Mouse (Mus musculus) kidney, embryonic 14.5 days (tissue): ENCODE measurements around the gene Glycam1. TPM values are rescaled to one million over a fixed set of nuclear protein-coding genes. Genes with fewer than 3 reads are reported as not detected.

Experiments used
- ATAC-seq: fragments of 200-750 bp; cut with Nextera tagmentation; 2 replicates; pipeline ENCODE4 v1.8.0; 2017; ENCODE audit warnings: moderate number of reproducible peaks, mild to moderate bottlenecking, moderate TSS enrichment, moderate library complexity; ENCODE audit not compliant: low FRiP score, low TSS enrichment
- H3K27ac ChIP-seq: fragments of 300-500 bp; sonication (generic); 2 replicates; pipeline ENCODE4 v1.5.1; 2014; ENCODE audit warnings: low read depth, mild to moderate bottlenecking, low read length, moderate library complexity, mixed read lengths
- H3K27me3 ChIP-seq: fragments of 300-500 bp; sonication (generic); 2 replicates; pipeline ENCODE4 v1.6.1; 2014; ENCODE audit warnings: mild to moderate bottlenecking, low read length; ENCODE audit not compliant: control insufficient read depth, insufficient read depth
- H3K36me3 ChIP-seq: fragments of 300-500 bp; sonication (generic); 2 replicates; pipeline ENCODE4 v1.6.1; 2014; ENCODE audit warnings: low read length, mixed read lengths; ENCODE audit not compliant: control insufficient read depth, insufficient read depth
- H3K4me1 ChIP-seq: fragments of 300-500 bp; sonication (generic); 2 replicates; pipeline ENCODE4 v1.6.1; 2014; ENCODE audit warnings: low read length, mixed read lengths; ENCODE audit not compliant: control insufficient read depth, insufficient read depth
- H3K4me2 ChIP-seq: fragments of 300-500 bp; sonication (generic); replicated peaks from 2 replicates; pipeline ENCODE4 v1.6.1; 2014; ENCODE audit warnings: low read depth, mild to moderate bottlenecking, low read length
- H3K4me3 ChIP-seq: fragments of 300-500 bp; sonication (generic); 2 replicates; pipeline ENCODE4 v1.5.1; 2014; ENCODE audit warnings: mild to moderate bottlenecking, low read length
- H3K9ac ChIP-seq: fragments of 300-500 bp; sonication (generic); 2 replicates; pipeline ENCODE4 v1.6.1; 2014; ENCODE audit warnings: low read depth, mild to moderate bottlenecking, low read length, moderate library complexity
- H3K9me3 ChIP-seq: fragments of 300-500 bp; sonication (generic); 2 replicates; pipeline ENCODE4 v1.6.1; 2016; ENCODE audit warnings: low read length; ENCODE audit not compliant: control insufficient read depth
- WGBS: fragments of 180-500 bp; shearing (Covaris S2); extraction: QIAGEN DNeasy Blood & Tissue Kit; methylation state at CpG from one replicate; pipeline ENCODE4 v1.1.7; 2014; 5-methylcytosine and 5-hydroxymethylcytosine counted together
- polyA plus RNA-seq: library from polyadenylated mRNA; unstranded; fragments of >200 nt; fragmentation: Nextera tagmentation; extraction: Ambion mirVana; gene quantifications from 2 replicates; pipeline ENCODE4 v1.2.1, GENCODE M21; 2014

Gene Glycam1
- polyA plus RNA-seq, 1 experiment from 2014 or later, result not detected

GRCm38 (mm10) chr15:103542526-103542925, 22.4 kb downstream of the Glycam1 start:
- no peak for ATAC-seq
- no peak overlapping the region for H3K9ac ChIP-seq
- H3K9me3 ChIP-seq, result no peaks in the 10 kb centered on the region
- no peak overlapping the region for H3K27ac ChIP-seq
- no peak overlapping the region for H3K4me3 ChIP-seq
- no peak overlapping the region for H3K4me2 ChIP-seq
- H3K27me3 ChIP-seq, result 0 out of 2 replicates have a peak, but pooled peaks cover 6% of the 10 kb centered on the region
- H3K36me3 ChIP-seq, result no peaks in the 10 kb centered on the region
- peaks cover 9% of the 10 kb centered on the region; the same call in 1 of the 2 replicates for H3K4me1 ChIP-seq

DNA sequence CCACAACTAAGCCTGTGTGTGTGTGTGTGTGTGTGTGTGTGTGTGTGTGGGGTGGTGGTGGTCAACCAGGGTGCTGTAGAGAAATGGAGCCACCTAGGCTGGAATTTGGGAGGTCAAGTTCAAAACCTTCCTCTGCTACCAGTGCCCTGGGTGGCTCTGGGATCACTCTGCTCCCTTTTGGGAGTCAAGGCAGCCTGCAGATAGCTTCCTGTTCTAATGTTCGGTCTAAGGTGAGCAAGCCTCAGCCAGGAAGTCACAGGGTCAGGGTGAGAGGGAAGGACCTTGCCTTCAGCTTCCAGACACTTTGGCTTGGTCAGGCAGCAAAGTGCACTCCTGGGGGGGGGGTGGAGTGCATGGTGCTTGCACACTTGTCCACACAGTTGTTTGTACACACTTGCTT, 24.2 kb downstream of the Glycam1 start:
- no peaks in the 10 kb centered on the region for H3K9me3 ChIP-seq

DNA sequence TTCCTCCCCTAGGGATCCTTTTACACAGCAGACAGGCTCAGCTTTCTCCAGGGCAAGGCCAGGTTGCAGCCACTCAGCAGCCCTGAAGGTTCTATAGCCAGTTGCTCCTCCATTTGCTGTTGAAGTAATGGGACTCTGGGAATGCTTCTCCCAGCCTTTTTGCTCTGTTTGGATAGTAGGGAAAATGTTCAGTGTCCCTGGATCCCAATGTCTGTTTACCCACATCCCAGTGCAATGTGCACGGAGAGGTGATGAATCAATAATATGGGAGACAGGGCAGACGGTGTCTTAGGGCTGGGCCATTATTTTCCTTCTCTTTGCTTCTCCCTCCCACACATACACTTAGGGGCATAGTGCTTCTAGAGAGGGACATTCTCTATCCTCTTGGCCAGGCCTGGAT, 25.6 kb downstream of the Glycam1 start:
- no peak overlapping the region for H3K4me3 ChIP-seq

More for the DNA sequence above, 24.2 kb downstream of the Glycam1 start:
- H3K4me1 ChIP-seq, result peaks cover 15% of the 10 kb centered on the region
- H3K27ac ChIP-seq, result no peak overlapping the region
- H3K4me2 ChIP-seq, result no peak overlapping the region
- no peak for ATAC-seq
- no peak overlapping the region for H3K4me3 ChIP-seq
- WGBS, result 38% methylated on average over 1 of the region's 1 CpGs
- no peaks in the 10 kb centered on the region for H3K36me3 ChIP-seq
- H3K9ac ChIP-seq, result no peak overlapping the region
- H3K27me3 ChIP-seq, result 0 out of 2 replicates have a peak, but pooled peaks cover 11% of the 10 kb centered on the region

GRCm38 (mm10) chr15:103537822-103538213, 27.1 kb downstream of the Glycam1 start, which contains the start of gene Ppp1r1a:
Gene Ppp1r1a, minus strand, starts transcription at chr15:103538003.
- peak within 1 kb of the TSS; percentile 15; the same call in 1 of the 2 replicates for H3K27ac ChIP-seq
- peak within 1 kb of the TSS; percentile 71 for H3K4me3 ChIP-seq
- peaks cover 15% of the 10 kb centered on the region for H3K4me1 ChIP-seq
- peak within 1 kb of the TSS; percentile 74 for H3K4me2 ChIP-seq
- under 1% methylated on average over 32 of the region's 36 CpGs for WGBS
- H3K36me3 ChIP-seq, result no peaks in the 10 kb centered on the region
- H3K9me3 ChIP-seq, result no peaks in the 10 kb centered on the region
- peak; percentile 88 for ATAC-seq
- H3K27me3 ChIP-seq, result 0 out of 2 replicates have a peak, but pooled peaks cover 11% of the 10 kb centered on the region
- peak within 1 kb of the TSS; percentile 63 for H3K9ac ChIP-seq

More for the DNA sequence above, 25.6 kb downstream of the Glycam1 start:
- Histone ChIP-seq H3K9me3 (no peaks in the 10 kb centered on the region), H3K4me1 (peaks cover 15% of the 10 kb centered on the region), H3K9ac (no peak overlapping the region), H3K27me3 (0 out of 2 replicates have a peak, but pooled peaks cover 11% of the 10 kb centered on the region), H3K4me2 (no peak overlapping the region), H3K36me3 (no peaks in the 10 kb centered on the region), H3K27ac (no peak overlapping the region)
- 19% methylated on average over 2 of the region's 2 CpGs for WGBS
- 0 out of 2 replicates have a peak, but pooled peaks have one; percentile 8 for ATAC-seq

- Histone ChIP-seq H3K9ac (peak overlapping the region; percentile 63), H3K36me3 (no peaks in the 10 kb centered on the region), H3K4me1 (peaks cover 11% of the 10 kb centered on the region), H3K4me3 (peak overlapping the region; percentile 71), H3K27me3 (0 out of 2 replicates have a peak, but pooled peaks cover 11% of the 10 kb centered on the region), H3K4me2 (peak overlapping the region; percentile 74), H3K9me3 (no peaks in the 10 kb centered on the region), H3K27ac (no peak overlapping the region)
- ATAC-seq, result peak; percentile 39
- WGBS, result 1% methylated on average over 37 of the region's 37 CpGs
Measured at GRCm38 (mm10) chr15:103537011-103537821, 27.7 kb downstream of the Glycam1 start.

- Histone ChIP-seq H3K4me1 (peaks cover 11% of the 10 kb centered on the region), H3K9ac (no peak overlapping the region), H3K9me3 (no peaks in the 10 kb centered on the region), H3K4me3 (no peak overlapping the region; the same call in 1 of the 2 replicates), H3K4me2 (peak overlapping the region; percentile 74), H3K27ac (no peak overlapping the region), H3K36me3 (no peaks in the 10 kb centered on the region), H3K27me3 (0 out of 2 replicates have a peak, but pooled peaks cover 11% of the 10 kb centered on the region)
- no peak for ATAC-seq
- WGBS, result 45% methylated on average over 2 of the region's 2 CpGs
Measured at GRCm38 (mm10) chr15:103536456-103536855, 28.4 kb downstream of the Glycam1 start.

GRCm38 (mm10) chr15:103535786-103536185, 29.1 kb downstream of the Glycam1 start:
- Histone ChIP-seq H3K36me3 (no peaks in the 10 kb centered on the region), H3K9me3 (no peaks in the 10 kb centered on the region), H3K4me3 (no peak overlapping the region), H3K4me1 (peaks cover 11% of the 10 kb centered on the region), H3K9ac (no peak overlapping the region), H3K4me2 (no peak overlapping the region), H3K27ac (no peak overlapping the region), H3K27me3 (0 out of 2 replicates have a peak, but pooled peaks cover 11% of the 10 kb centered on the region)
- no peak for ATAC-seq
- 73% methylated on average over 1 of the region's 1 CpGs for WGBS

DNA sequence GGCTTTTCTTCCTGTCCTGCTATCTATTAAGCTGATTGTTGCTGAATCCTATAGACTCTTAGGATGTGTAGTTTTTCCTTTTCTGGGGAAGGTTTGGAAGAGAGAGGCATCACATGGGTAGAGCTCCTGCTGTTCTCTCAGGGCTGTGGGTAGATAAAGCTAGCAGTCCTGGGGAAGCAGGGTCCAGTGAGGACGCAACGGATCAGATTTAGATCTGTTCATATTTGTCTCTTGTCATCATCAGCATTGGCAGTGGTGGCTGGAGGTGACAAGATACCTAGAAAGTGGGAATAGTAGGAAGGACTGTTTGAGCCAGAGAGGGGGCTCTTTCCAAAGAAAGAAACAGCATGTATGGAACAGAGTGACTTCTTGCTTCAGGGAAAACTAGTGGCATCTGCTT, 29.9 kb downstream of the Glycam1 start:
- Histone ChIP-seq H3K27me3 (0 out of 2 replicates have a peak, but pooled peaks cover 11% of the 10 kb centered on the region), H3K4me2 (no peak overlapping the region), H3K9me3 (no peaks in the 10 kb centered on the region), H3K36me3 (no peaks in the 10 kb centered on the region), H3K4me3 (no peak overlapping the region), H3K9ac (no peak overlapping the region), H3K4me1 (peaks cover 6% of the 10 kb centered on the region; the same call in 1 of the 2 replicates), H3K27ac (no peak overlapping the region)
- 86% methylated on average over 2 of the region's 2 CpGs for WGBS
- ATAC-seq, result no peak
